Mouse (Mus musculus) embryo, embryonic 9.5 days (tissue): ENCODE measurements around the gene Olfr464.
"Not testable (repeated sequence)": the region's sequence is repeated elsewhere in the genome, so short reads cannot be mapped to it uniquely, and the experiment has no call there.

Source experiments
- DNase-seq: peaks from one replicate; pipeline ENCODE4 v3.0.0-alpha.2; 2017; ENCODE audit errors: extremely low spot score

The Olfr464 gene

DNA sequence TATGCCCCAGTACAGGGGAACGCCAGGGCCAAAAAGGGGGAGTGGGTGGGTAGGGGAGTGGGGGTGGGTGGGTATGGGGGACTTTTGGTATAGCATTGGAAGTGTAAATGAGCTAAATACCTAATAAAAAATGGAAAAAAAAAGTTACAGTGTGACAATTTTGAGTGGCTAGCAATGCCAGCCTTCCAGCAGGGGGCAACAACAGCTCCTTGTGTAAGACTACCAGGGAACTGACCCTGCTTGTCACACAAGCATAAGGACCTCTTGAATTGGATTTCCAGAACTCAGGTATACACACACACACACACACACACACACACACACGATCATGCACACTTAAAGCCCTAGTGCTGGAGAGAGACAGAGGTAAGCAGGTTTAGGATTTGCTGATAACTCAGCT, 53.9 kb downstream of the Olfr464 start:
- DNase-seq = not testable (repeated sequence)
